Mouse (Mus musculus) liver, postnatal 0 days (tissue): ENCODE results near the gene Hils1.

Source experiments
- CTCF ChIP-seq: sonication (generic); IDR thresholded peaks from 2 replicates; pipeline ENCODE4 v1.5.1; 2016; ENCODE audit warnings: antibody characterized with exemption, low read depth
- EP300 ChIP-seq: IDR thresholded peaks from 2 replicates; pipeline ENCODE4 v1.6.1; 2016; ENCODE audit warnings: antibody characterized with exemption, low read depth, mild to moderate bottlenecking

DNA sequence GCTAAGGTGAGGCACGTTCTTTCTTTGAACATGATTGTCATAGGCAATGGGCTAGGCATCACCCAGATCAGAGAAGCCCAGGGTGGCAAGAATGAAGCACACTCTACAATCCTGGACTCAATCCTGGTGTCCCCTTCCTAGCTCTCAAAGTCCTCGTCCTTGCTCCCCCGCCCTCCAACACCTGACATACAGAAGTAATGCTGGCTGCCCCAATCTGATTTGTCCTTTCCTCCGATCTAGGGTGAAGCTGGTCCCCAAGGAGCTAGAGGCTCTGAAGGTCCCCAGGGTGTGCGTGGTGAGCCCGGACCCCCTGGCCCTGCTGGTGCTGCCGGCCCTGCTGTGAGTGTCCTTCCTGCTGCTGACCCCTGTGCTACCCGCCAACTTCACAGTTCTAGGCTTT, 25.6 kb upstream of the Hils1 start:
- TF ChIP-seq CTCF: no peak
- TF ChIP-seq EP300: no peak
